Mouse (Mus musculus) ovary, adult 18-20 months (tissue): ENCODE data around the gene Prm2.
A peak's percentile ranks its signal among the peaks of the same experiment; 100 is the strongest.

Experiments used
- DNase-seq: peaks from one replicate; pipeline ENCODE4 v3.0.0; 2022; ENCODE audit warnings: low spot score, mixed read lengths

Gene Prm2

GRCm38 (mm10) chr16:10796034-10796433 is at the start of gene Prm2:
Gene Prm2 (minus strand): TSS chr16:10796134.
- DNase-seq, result no peak

GRCm38 (mm10) chr16:10844319-10844670 is 48.4 kb upstream of the Prm2 start:
- no peak for DNase-seq

GRCm38 (mm10) chr16:10843486-10844318 is 47.8 kb upstream of the Prm2 start:
- DNase-seq, result no peak

GRCm38 (mm10) chr16:10842282-10842855 is 46.4 kb upstream of the Prm2 start:
- DNase-seq, result no peak

- DNase-seq, result no peak
Observed at GRCm38 (mm10) chr16:10840018-10840417, 44.1 kb upstream of the Prm2 start.

GRCm38 (mm10) chr16:10838487-10839245 is 42.7 kb upstream of the Prm2 start:
- DNase-seq, result no peak

- no peak for DNase-seq
Observed at GRCm38 (mm10) chr16:10837903-10838302, 42.0 kb upstream of the Prm2 start.

GRCm38 (mm10) chr16:10837250-10837649 is 41.3 kb upstream of the Prm2 start:
- no peak for DNase-seq

- no peak for DNase-seq
Observed at GRCm38 (mm10) chr16:10836388-10836787, 40.5 kb upstream of the Prm2 start.

GRCm38 (mm10) chr16:10834911-10835587 is 39.1 kb upstream of the Prm2 start, which contains the start of gene Rmi2:
Gene Rmi2 (plus strand): TSS chr16:10835059.
- peak; percentile 76 for DNase-seq

GRCm38 (mm10) chr16:10834542-10834910 is 38.6 kb upstream of the Prm2 start:
- DNase-seq, result no peak

GRCm38 (mm10) chr16:10828461-10828805 is 32.5 kb upstream of the Prm2 start:
- no peak for DNase-seq

GRCm38 (mm10) chr16:10827766-10828460 is 32.0 kb upstream of the Prm2 start:
- no peak for DNase-seq

GRCm38 (mm10) chr16:10827269-10827668 is 31.3 kb upstream of the Prm2 start:
- no peak for DNase-seq

GRCm38 (mm10) chr16:10825840-10826239 is 29.9 kb upstream of the Prm2 start:
- no peak for DNase-seq

- no peak for DNase-seq
Observed at GRCm38 (mm10) chr16:10824536-10824935, 28.6 kb upstream of the Prm2 start.

GRCm38 (mm10) chr16:10821387-10821786 is 25.5 kb upstream of the Prm2 start:
- DNase-seq, result no peak

GRCm38 (mm10) chr16:10819966-10820365 is 24.0 kb upstream of the Prm2 start:
- no peak for DNase-seq

GRCm38 (mm10) chr16:10818579-10819135 is 22.7 kb upstream of the Prm2 start:
- DNase-seq, result no peak

GRCm38 (mm10) chr16:10814864-10815263 is 18.9 kb upstream of the Prm2 start:
- no peak for DNase-seq

GRCm38 (mm10) chr16:10813726-10814125 is 17.8 kb upstream of the Prm2 start:
- DNase-seq, result no peak
